Mouse (Mus musculus) small intestine, adult 2 months (tissue): Measurements from ENCODE around the gene Pitx1. TPM values are rescaled to one million over a fixed set of nuclear protein-coding genes. Genes with fewer than 3 reads are reported as not detected.
A peak's percentile ranks its signal among the peaks of the same experiment; 100 is the strongest.

ENCODE experiments used
- H3K27ac ChIP-seq: fragments of 200-500 bp; 2 replicates; pipeline ENCODE4 v1.5.1; 2012; ENCODE audit warnings: low read depth, low read length, control low read depth, inconsistent platforms; ENCODE audit not compliant: insufficient read depth
- H3K27me3 ChIP-seq: fragments of 200-500 bp; 2 replicates; pipeline ENCODE4 v1.6.1; 2012; ENCODE audit warnings: mild to moderate bottlenecking, moderate library complexity, low read length, inconsistent platforms; ENCODE audit not compliant: control insufficient read depth, insufficient read depth
- H3K36me3 ChIP-seq: fragments of 200-500 bp; 2 replicates; pipeline ENCODE4 v1.6.1; 2012; ENCODE audit warnings: mild to moderate bottlenecking, low read length, control low read depth, inconsistent platforms; ENCODE audit not compliant: control insufficient read depth, insufficient read depth
- H3K4me1 ChIP-seq: fragments of 200-500 bp; 2 replicates; pipeline ENCODE4 v1.6.1; 2012; ENCODE audit warnings: low read length, inconsistent platforms, mixed read lengths; ENCODE audit not compliant: control insufficient read depth, insufficient read depth, insufficient read length
- H3K4me3 ChIP-seq: fragments of 200-500 bp; 2 replicates; pipeline ENCODE4 v1.5.1; 2012; ENCODE audit warnings: low read depth, mild to moderate bottlenecking, control low read depth, inconsistent platforms, low read length, moderate library complexity
- CTCF ChIP-seq: fragments of 200-500 bp; IDR thresholded peaks from 2 replicates; pipeline ENCODE4 v1.5.1; 2012; ENCODE audit warnings: low read depth, mild to moderate bottlenecking, control low read depth, inconsistent platforms, low read length, moderate library complexity, mixed read lengths; ENCODE audit not compliant: insufficient replicate concordance, insufficient read length; ENCODE audit errors: extremely low read depth
- POLR2A ChIP-seq: fragments of 200-500 bp; IDR thresholded peaks from 2 replicates; pipeline ENCODE4 v1.6.1; 2012; ENCODE audit warnings: low read depth, mild to moderate bottlenecking, control low read depth, inconsistent platforms, low read length, moderate library complexity
- WGBS: fragments of 180-500 bp; shearing (Covaris S2); methylation state at CpG from one replicate; pipeline ENCODE4 v1.1.7; 2018; 5-methylcytosine and 5-hydroxymethylcytosine counted together
- polyA plus RNA-seq: library from polyadenylated mRNA; depleted of rRNA; stranded (reverse); fragments of >200 nt; gene quantifications from 2 replicates; pipeline ENCODE4 v1.2.3, GENCODE M21; 2012

Pitx1 gene
- polyA plus RNA-seq, 1 experiment, result 20.3 TPM

- TF ChIP-seq POLR2A, result no peak
- no peak for TF ChIP-seq CTCF
- H3K4me1 ChIP-seq, result peaks cover 7% of the 10 kb centered on the region
- H3K27ac ChIP-seq, result no peak overlapping the region
- peaks cover 24% of the 10 kb centered on the region for H3K27me3 ChIP-seq
- H3K36me3 ChIP-seq, result no peaks in the 10 kb centered on the region
- 79% methylated on average over 14 of the region's 14 CpGs for WGBS
- no peak overlapping the region for H3K4me3 ChIP-seq
Measured at GRCm38 (mm10) chr13:55840223-55840622, 4.2 kb upstream of the Pitx1 start.

DNA sequence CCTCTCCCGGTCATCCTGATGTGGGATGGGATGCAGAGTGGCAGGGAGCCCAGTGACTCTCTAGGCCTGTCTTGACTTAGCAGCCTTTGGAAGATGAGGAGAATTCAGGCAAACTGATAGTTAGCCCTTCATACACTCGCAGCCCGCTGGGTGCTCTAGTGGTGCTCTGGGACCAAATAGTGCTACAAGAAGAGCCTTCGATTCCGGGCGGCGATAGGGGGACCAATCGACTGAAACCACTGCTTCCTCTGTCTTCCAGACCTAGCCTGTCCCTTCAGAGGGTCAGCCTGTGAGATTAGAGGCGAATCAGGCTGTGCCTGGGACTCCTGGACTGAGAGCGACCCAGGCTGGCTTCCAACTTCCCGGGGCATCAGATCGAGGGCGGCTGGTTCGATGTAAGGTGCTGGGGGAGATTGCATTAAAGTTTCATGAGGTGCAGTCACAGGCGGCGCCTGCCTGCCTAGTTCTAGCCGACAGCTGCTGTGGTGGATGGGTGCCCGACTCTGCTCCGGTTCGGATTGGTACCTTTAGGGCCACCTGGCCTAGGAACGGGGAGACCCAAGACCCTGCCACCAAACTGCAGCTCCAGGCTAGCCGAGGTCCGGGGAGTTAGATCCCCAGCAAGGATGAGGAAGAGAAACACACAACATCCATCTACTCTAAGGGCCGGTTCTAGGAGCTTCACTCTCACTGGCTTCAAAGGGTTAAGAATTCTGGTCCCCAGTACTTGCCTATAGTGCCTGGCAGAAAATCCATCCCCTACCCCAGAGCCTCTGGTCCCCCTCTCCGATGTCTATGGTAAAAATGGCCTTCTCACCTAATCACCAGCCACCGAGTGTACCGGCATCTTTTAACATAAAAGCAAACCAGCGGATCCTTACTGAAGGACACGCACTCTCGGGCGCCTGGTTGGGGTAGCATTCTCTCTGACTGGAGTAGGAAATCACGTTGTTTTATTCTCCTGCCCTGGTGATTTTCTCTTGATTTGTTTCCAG lies 1.1 kb upstream of the Pitx1 start:
- Histone ChIP-seq H3K27ac (no peak overlapping the region), H3K4me3 (no peak overlapping the region)
- WGBS, result 47% methylated on average over 32 of the region's 32 CpGs

DNA sequence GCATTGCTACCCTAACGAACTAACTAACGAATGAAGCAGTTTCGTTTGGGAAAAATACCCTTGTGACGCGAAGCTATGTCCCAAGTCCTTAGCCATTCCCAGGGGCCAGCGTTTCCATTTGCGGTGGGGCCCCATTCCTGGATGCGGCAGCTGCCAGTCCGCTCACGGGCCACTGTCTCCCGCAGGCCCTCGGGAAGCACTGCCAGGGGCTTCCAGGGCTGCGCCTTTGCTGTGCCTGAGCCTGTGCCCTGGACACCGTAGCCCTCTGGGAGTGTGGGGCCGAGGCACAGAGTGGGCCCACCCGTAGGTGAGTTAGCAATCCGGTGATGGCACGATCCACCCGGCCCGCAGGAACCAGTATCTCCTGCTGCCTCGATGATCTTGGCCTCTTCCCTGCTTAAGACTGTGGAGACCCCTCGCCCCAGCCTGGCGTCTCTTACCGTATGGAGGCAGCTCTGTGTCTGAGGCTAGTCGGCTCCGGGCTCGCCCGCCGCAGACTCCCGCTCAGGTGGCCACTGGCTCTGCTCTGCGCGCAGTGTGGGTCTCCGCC lies 369 bp downstream of the Pitx1 start:
- H3K4me3 ChIP-seq, result peak overlapping the region; percentile 39
- WGBS, result 12% methylated on average over 33 of the region's 33 CpGs
- peaks cover 50% of the 10 kb centered on the region for H3K27me3 ChIP-seq
- no peak overlapping the region for H3K27ac ChIP-seq
- no peaks in the 10 kb centered on the region for H3K36me3 ChIP-seq
- H3K4me1 ChIP-seq, result peaks cover 7% of the 10 kb centered on the region
- TF ChIP-seq CTCF (no peak), POLR2A (no peak)

More for the DNA sequence above, 1.1 kb upstream of the Pitx1 start:
- TF ChIP-seq POLR2A (no peak), CTCF (no peak)
- Histone ChIP-seq H3K4me1 (peaks cover 7% of the 10 kb centered on the region), H3K27me3 (peaks cover 37% of the 10 kb centered on the region), H3K36me3 (no peaks in the 10 kb centered on the region)

DNA sequence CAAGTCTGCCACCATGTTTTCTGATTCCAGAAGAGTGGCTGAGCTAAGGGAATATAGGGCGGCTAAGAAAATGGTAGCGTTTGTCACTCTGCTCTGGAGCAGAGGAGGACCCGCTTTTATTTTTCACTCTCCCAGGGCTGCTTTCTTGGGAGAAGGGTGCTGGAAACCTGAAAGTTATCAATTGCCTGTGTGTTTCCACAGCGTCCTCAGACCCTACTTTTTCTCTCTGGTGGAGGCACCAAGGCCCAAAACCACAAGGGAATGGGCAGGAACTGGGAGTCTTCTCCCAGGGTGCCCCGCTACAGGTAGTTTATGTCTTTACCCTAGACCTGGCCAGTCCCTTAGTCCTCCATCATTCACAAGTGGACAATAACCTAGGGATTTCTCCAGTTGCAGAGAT lies 1.3 kb downstream of the Pitx1 start:
- Histone ChIP-seq H3K4me1 (peaks cover 7% of the 10 kb centered on the region), H3K4me3 (no peak overlapping the region), H3K36me3 (no peaks in the 10 kb centered on the region), H3K27ac (no peak overlapping the region), H3K27me3 (peaks cover 52% of the 10 kb centered on the region)
- no peak for TF ChIP-seq POLR2A
- no peak for TF ChIP-seq CTCF
- 73% methylated on average over 5 of the region's 5 CpGs for WGBS

- no peaks in the 10 kb centered on the region for H3K36me3 ChIP-seq
- no peak for TF ChIP-seq POLR2A
- TF ChIP-seq CTCF, result no peak
- H3K27ac ChIP-seq, result no peak overlapping the region
- H3K4me1 ChIP-seq, result peaks cover 7% of the 10 kb centered on the region
- WGBS, result 66% methylated on average over 7 of the region's 7 CpGs
- H3K27me3 ChIP-seq, result peaks cover 52% of the 10 kb centered on the region
- H3K4me3 ChIP-seq, result no peak overlapping the region
Measured at GRCm38 (mm10) chr13:55833921-55834320, 2.1 kb downstream of the Pitx1 start.

DNA sequence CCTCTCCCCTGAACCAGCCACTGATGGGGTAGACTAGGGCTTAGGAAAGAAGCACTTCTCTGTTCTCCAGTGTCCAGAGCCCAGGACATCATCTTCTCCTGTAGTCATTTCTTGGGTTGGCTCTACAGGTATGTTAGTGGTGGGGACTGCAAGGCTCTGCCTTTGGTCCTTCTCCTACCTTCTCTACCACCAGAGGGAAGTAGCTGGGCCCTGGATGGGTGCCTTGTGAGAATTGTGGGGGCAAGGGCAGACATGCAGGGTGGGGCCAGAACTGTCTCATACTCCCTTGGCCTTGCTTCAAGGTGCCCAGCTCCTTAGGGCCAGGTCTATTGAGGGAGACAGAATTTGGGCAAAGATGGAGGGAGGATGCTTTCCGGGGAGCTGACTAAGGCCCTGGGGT lies 3.4 kb downstream of the Pitx1 start:
- peaks cover 8% of the 10 kb centered on the region for H3K4me1 ChIP-seq
- WGBS, result 70% methylated on average over 1 of the region's 1 CpGs
- peaks cover 52% of the 10 kb centered on the region for H3K27me3 ChIP-seq
- no peaks in the 10 kb centered on the region for H3K36me3 ChIP-seq
- H3K27ac ChIP-seq, result no peak overlapping the region
- H3K4me3 ChIP-seq, result no peak overlapping the region
- TF ChIP-seq CTCF (no peak), POLR2A (no peak)

- peaks cover 43% of the 10 kb centered on the region for H3K27me3 ChIP-seq
- WGBS, result 30% methylated on average over 25 of the region's 25 CpGs
- peaks cover 10% of the 10 kb centered on the region for H3K4me1 ChIP-seq
- no peak overlapping the region for H3K27ac ChIP-seq
- H3K36me3 ChIP-seq, result no peaks in the 10 kb centered on the region
- H3K4me3 ChIP-seq, result peak overlapping the region; percentile 93
- TF ChIP-seq CTCF, result no peak
Measured at GRCm38 (mm10) chr13:55831722-55832160, 4.3 kb downstream of the Pitx1 start.
